Mouse (Mus musculus) cerebellum, postnatal 4 days (tissue): ENCODE data around the gene Atf1.

ENCODE experiments used
- DNase-seq, 2 experiments: peaks; one replicate each; pipeline ENCODE4 v3.0.0; 2022; ENCODE audit warnings: low spot score in 2 of 2, mixed read lengths in 1 of 2

Atf1 gene

GRCm38 (mm10) chr15:100227663-100228534, at the start of gene Atf1:
Gene Atf1, plus strand, starts transcription at chr15:100227819.
- peak; percentile 91 to 95 for DNase-seq

- DNase-seq = no peak
These were observed 49.1 kb upstream of the Atf1 start for GRCm38 (mm10) chr15:100178487-100178886.

GRCm38 (mm10) chr15:100179685-100180084, 47.9 kb upstream of the Atf1 start:
- DNase-seq = no peak

- peak in 1 of 2 experiments; percentile 36 for DNase-seq
These were observed 47.4 kb upstream of the Atf1 start for GRCm38 (mm10) chr15:100180221-100180620.

- DNase-seq = no peak
These were observed 45.8 kb upstream of the Atf1 start for GRCm38 (mm10) chr15:100181841-100182240.

- no peak for DNase-seq
These were observed 44.9 kb upstream of the Atf1 start for GRCm38 (mm10) chr15:100182526-100183280.

- no peak for DNase-seq
These were observed 44.1 kb upstream of the Atf1 start for GRCm38 (mm10) chr15:100183510-100183909.

- DNase-seq = no peak
These were observed 42.7 kb upstream of the Atf1 start for GRCm38 (mm10) chr15:100184821-100185496.

- no peak for DNase-seq
These were observed 41.4 kb upstream of the Atf1 start for GRCm38 (mm10) chr15:100186234-100186633.

- DNase-seq = no peak
These were observed 40.5 kb upstream of the Atf1 start for GRCm38 (mm10) chr15:100186882-100187672.

GRCm38 (mm10) chr15:100188542-100188941, 39.1 kb upstream of the Atf1 start:
- DNase-seq = no peak

- DNase-seq = no peak
These were observed 38.6 kb upstream of the Atf1 start for GRCm38 (mm10) chr15:100188962-100189404.

GRCm38 (mm10) chr15:100190083-100190482, 37.5 kb upstream of the Atf1 start:
- no peak for DNase-seq

GRCm38 (mm10) chr15:100198983-100199745, 28.5 kb upstream of the Atf1 start:
- peak in 1 of 2 experiments; percentile 23 for DNase-seq

- peak in 1 of 2 experiments; percentile 21 for DNase-seq
These were observed 27.8 kb upstream of the Atf1 start for GRCm38 (mm10) chr15:100199790-100200189.

GRCm38 (mm10) chr15:100201806-100202205, 25.8 kb upstream of the Atf1 start:
- no peak for DNase-seq

- no peak for DNase-seq
These were observed 25.1 kb upstream of the Atf1 start for GRCm38 (mm10) chr15:100202431-100203015.

GRCm38 (mm10) chr15:100204574-100204973, 23.0 kb upstream of the Atf1 start:
- no peak for DNase-seq

- no peak for DNase-seq
These were observed 17.6 kb upstream of the Atf1 start for GRCm38 (mm10) chr15:100210013-100210412.

- DNase-seq = no peak
These were observed 14.3 kb upstream of the Atf1 start for GRCm38 (mm10) chr15:100213339-100213738.
